Mouse (Mus musculus) brain, embryonic 14.5 days (tissue): Measurements from ENCODE around the gene Ank2. TPM values are rescaled to one million over a fixed set of nuclear protein-coding genes. Genes with fewer than 3 reads are reported as not detected.

Source experiments
- DNase-seq: peaks from one replicate; pipeline ENCODE4 v3.0.0-alpha.2; 2011; ENCODE audit warnings: low read depth
- CTCF ChIP-seq: fragments of 200-500 bp; IDR thresholded peaks from 2 replicates; pipeline ENCODE4 v1.5.1; 2012; ENCODE audit warnings: inconsistent platforms, mild to moderate bottlenecking, moderate library complexity, borderline replicate concordance; ENCODE audit not compliant: insufficient read depth, insufficient read length; ENCODE audit errors: extremely low read depth
- POLR2A ChIP-seq: fragments of 200-500 bp; IDR thresholded peaks from 2 replicates; pipeline ENCODE4 v1.6.1; 2012; ENCODE audit warnings: mild to moderate bottlenecking, inconsistent platforms, borderline replicate concordance; ENCODE audit not compliant: poor library complexity, insufficient read depth, insufficient read length, severe bottlenecking; ENCODE audit errors: extremely low read depth
- polyA plus RNA-seq: library from polyadenylated mRNA; depleted of rRNA; stranded (reverse); fragments of >200 nt; gene quantifications from 2 replicates; pipeline ENCODE4 v1.2.3, GENCODE M21; 2012

The Ank2 gene
- polyA plus RNA-seq, 1 experiment, result 187 TPM

DNA sequence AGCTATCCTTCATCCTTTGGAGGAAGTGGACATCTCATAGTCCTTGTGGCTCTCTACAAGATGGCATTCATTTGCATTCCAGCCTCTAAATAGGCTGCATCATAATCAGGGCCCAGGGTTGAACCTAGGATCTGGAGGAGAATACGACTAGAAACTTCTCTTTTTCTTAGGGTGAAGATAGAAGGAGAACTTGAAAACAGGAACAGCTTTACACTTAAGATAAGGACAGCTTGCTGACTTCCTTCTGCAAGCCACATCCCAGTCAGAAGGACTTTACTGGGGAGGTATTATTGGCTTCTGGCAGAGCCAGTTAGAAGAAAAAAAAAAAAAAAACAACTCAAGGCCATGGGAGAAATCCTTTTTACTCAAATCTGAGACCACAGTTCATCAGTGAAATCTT lies 479.0 kb downstream of the Ank2 start:
- DNase-seq, result no peak
- no peak for TF ChIP-seq CTCF
- TF ChIP-seq POLR2A, result no peak

DNA sequence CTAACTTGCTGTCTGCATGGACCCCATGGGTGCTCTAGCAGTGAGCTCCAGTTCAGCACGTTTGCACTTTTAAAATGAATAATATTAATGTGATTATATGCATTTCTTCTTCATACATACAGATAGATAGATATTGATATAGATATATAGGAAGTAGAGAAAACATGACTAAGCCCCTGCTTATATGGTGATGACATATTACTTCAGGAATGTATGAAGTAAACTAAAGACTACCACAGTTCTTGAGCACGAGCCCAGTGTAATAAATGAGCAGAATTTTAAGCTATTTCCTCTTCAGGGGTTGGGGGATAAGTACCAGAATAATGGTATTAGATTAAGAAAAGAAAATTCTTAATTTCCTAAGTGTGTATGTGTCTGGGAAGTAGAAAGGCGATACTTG lies 479.4 kb downstream of the Ank2 start:
- TF ChIP-seq POLR2A (no peak), CTCF (no peak)
- DNase-seq, result no peak

DNA sequence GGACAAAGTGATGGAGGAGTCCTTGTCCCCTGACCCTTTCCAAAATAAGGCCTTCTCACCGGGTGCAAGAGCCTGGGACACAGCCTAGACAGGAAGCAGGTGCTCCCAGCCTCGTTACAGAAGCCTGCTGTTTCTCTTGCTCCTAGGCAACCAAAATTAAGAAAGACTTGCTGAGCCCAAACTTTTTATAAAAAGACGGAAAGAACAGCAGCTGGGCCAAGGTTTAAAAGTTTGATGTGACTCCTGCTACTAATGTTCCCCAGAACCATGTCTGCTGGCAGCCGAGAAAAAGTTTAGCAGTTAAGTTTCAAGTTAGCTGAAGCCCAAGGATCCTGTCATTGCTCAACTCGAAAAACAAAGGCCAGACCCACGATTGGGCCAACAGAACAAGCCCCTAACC lies 480.0 kb downstream of the Ank2 start:
- no peak for TF ChIP-seq POLR2A
- TF ChIP-seq CTCF, result no peak
- no peak for DNase-seq

DNA sequence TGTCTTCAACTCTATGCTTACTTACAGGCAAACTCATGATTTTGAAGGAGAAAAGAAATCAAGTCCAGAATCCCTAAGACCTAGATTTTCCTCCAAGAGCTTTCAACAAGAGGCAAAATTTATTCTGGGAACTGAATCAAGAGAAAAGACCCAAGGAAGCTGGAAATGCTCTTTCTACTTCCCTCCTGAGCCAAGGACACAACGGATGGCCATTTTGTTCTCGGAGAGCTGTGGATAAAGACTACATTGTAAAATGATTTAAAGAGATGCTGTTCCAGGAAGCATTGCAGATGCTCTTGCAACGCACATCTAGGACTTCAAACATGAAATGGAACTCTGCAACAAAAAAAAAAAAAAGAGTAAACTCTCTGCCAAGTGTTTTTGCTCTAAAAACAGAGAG lies 481.6 kb downstream of the Ank2 start:
- DNase-seq, result no peak
- TF ChIP-seq POLR2A (no peak), CTCF (no peak)

DNA sequence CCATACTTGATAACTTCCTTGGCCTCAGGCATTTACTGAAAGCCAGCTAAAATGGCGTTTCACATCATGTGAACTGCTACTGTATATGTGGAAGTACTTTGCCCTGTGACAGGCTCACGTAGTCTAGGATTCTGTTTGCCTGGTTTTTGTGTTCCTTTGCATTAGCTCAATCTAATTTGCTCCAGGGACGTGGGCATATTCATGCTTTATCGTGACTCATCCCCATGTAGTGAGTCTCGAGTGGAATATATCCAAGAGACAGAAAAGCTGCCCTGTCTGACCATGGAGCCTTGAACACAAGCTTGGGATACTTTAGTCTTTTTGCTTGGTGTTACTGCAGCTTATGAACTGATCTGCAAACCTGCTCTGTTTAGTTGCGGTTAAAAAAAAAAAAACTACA lies 483.6 kb downstream of the Ank2 start:
- no peak for DNase-seq
- TF ChIP-seq CTCF, result no peak
- TF ChIP-seq POLR2A, result no peak

DNA sequence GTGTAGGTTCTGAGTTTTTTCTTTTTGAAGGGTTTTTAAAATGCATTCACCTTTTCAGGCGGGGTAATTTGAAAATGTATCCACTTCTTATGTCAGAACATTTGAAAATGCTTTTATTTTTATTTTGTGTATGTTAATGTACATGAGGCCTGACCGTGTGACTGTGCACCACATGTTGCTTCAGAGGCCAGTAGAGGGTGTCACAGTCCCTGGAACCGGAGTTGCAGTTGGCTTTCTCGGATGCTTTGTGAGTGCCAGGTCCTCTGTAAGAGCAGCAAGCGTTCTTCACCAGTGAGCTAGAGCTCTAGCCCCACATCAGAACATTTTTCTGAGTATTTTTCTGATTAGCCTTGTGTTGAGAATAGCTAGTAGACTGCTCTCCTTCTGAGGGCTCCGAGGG lies 484.0 kb downstream of the Ank2 start:
- DNase-seq, result no peak

DNA sequence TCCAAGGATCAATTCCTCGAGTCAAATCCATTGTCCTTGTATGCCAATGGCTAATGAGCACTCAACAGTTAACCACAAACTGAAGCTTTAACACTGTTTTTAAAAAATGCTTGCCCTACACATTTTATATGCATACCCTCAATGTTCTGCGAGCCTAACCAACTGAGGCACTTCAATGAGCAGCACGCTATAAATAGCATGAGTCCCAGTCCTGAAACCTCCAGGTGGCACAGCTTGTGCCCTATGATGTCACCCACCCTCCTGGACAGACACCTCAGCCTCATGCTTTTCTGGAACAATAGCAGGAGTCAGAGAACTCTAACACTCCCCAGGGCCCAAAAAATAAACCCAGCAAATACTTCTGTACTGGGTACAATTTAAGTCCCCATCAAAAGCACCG lies 485.2 kb downstream of the Ank2 start:
- no peak for TF ChIP-seq CTCF
- no peak for TF ChIP-seq POLR2A
- DNase-seq, result no peak

More for the DNA sequence above, 484.0 kb downstream of the Ank2 start:
- TF ChIP-seq POLR2A (no peak), CTCF (no peak)

DNA sequence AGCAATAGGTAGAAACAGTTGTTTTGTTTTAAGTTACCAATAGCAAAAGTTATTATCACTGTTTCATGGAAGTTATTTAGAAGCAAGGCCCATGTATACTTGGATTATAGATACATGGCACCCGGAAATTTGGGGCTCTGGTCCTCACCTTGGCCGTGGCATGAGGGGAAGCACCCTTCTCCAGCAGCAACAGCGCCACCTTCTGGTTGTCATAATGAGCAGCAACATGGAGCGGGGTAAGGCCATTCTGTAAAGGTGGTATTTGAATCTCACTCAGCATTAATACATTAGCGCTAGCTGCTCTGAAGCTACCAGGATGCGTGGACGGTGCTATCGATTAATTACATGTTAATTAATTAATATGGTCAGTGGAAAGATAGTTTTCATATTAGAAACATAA lies 486.6 kb downstream of the Ank2 start:
- peak; percentile 60 for DNase-seq
- TF ChIP-seq CTCF (peak; percentile 69), POLR2A (no peak)

DNA sequence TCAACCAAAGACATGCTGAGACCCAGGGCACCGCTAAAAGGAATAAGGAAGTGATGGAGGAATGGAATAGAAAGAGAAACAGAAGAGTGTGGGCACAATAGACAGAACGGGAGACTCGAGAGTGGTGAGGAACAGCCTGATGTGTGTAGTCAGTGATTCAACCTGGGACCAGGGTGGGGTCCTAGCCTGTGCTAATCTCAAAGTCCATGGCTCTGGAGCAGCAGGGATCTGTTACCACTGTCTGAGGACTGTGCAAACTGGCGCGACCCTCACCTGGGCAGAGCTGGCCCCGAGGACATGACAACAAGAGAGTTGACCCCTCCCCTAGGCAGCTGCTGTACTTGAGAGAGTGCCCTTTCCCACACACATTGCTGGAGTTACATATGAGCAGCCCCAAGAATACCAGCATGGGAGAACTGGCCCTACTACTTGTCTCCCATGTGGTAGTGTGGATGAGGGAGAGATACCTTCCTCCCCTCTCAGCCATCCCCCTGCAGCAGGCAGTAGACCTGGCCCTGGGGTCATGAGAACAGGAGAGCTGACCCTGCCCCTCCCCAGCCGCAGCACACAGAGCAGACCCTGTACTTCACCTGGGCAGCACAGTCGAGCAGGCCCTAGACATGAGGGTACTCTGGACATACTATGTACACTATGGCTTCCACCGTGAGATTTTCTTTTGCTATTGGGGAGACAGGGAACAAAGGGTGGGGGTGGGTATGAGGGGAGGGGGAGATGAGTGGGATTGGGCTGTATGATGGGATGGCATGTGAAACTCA lies 493.1 kb downstream of the Ank2 start:
- TF ChIP-seq CTCF, result no peak
- TF ChIP-seq POLR2A, result no peak
- DNase-seq, result no peak

DNA sequence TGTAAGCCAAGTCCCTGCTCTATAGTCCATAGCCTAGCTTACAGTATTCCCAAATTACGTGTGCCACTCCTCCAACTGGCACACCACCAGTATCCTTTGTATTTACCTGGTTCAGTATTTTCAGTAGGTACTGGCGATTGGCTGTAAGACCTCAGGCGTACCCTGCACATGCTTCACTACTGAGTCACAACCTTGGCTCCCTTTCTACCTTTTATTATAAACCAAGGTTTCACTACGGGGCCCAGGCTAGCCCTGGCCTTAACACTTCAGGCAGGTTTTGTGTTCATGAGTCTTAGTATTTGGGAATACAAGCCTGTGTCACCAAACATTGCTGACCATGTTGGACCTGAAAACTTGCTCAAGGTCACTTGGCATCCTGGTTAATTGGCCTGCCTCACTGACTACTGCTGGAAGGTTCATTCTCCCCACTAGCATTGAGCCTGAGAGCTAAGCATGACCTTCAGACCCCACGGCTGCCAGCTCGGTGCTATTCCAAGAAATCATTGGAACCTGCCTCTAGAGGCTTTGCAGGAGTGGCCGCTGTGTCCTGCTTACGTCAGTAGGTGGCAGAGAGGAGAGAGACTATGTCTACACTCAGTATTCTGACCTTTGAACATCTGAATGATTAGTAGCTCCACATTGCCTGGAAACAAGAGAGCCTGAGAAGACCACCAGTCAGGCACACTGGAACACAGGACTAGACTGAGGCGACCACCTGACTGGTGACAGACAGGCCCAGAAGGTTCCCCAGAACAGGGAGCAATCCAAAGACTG lies 494.1 kb downstream of the Ank2 start:
- peak; percentile 14; the same call in 1 of the 2 replicates for TF ChIP-seq CTCF
- TF ChIP-seq POLR2A, result no peak
- no peak for DNase-seq

DNA sequence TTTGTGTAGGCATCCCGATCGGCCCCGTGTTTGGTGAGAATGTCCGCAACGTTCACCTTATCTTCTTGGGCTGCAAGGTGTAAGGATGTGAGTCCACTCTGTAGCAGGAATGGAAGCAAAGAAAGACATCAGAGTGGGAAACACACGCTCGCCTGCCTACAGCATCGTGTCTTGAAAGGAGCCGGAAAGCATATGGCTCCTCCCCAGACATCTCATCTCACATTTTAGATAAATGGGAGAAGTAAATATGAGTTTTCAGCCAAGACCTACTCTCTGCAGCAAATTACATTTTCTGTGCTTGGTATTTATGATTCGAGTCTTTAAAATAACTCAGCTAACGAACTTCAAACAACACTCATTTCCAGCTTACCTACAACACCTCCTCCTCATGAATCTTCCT lies 495.2 kb downstream of the Ank2 start:
- no peak for DNase-seq
- TF ChIP-seq CTCF, result no peak
- no peak for TF ChIP-seq POLR2A
